Mouse (Mus musculus): Measurements from ENCODE around the gene Casp6.

DNA sequence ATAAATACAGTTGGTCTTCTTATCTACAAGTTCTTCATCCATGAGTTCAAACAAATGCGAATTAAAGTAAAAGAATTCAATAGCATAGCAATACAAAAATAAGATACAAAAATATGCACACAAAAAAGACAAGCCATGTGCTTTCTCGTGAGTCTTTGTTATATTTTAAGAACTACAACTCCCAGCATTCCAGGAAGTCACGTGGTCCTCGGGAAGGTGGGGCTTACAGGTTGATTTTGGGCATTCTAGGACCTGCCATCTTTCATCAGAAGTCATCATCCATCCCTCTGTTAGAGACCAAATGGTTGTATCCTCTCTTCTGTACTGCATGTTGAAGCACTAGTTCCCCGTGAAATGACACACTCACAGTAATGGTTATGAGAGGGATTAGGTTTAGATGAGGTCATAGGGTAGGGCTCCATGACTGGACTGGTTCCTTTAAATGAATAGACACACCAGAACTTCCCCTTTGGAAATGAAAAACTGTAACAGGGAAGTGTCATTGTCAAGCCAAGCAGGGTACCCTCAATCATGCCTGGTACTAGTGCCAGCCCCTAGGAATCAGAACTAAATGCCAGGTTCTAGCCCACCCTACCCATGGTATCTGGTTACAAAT lies 48.0 kb downstream of the Casp6 start:
- TF ChIP-seq CTCF (IDR thresholded peaks at IDR 0.05; ENCODE audit: low read depth): no peak
- no peak for TF ChIP-seq EP300 (IDR thresholded peaks at IDR 0.05; ENCODE audit: low read depth)
